Mouse (Mus musculus): ENCODE results near the gene Gm3264.
"Not testable (repeated sequence)": the region's sequence is repeated elsewhere in the genome, so short reads cannot be mapped to it uniquely, and the experiment has no call there.

Gm3264 gene

GRCm38 (mm10) chr14:4855299-4855980 lies at the start of gene Gm3264:
Gene Gm3264 (plus strand): TSS chr14:4855576.
- DNase-seq = not testable (repeated sequence)

- DNase-seq = not testable (repeated sequence)
Measured at GRCm38 (mm10) chr14:4806421-4806820, 49.0 kb upstream of the Gm3264 start.

- not testable (repeated sequence) for DNase-seq
Measured at GRCm38 (mm10) chr14:4821950-4822349, 33.4 kb upstream of the Gm3264 start.

GRCm38 (mm10) chr14:4837806-4838205 lies 17.6 kb upstream of the Gm3264 start, which contains the start of gene Gm3269:
Gene Gm3269 (plus strand): TSS chr14:4838106.
- DNase-seq = not testable (repeated sequence)

GRCm38 (mm10) chr14:4892116-4892515 lies 36.7 kb downstream of the Gm3264 start, which contains the start of gene Gm3278:
Gene Gm3278 (plus strand): TSS chr14:4892416.
- DNase-seq = not testable (repeated sequence)
